In genomic region chr8:71728826-71729620, GRCm38 (mm10) we compare ENCODE assay signal across 9 mouse cellular contexts. TPM values are rescaled to one million over a fixed set of nuclear protein-coding genes. Genes with fewer than 3 reads are reported as not detected.
DNase-seq lines count a peak whose midpoint lies in the region; ATAC-seq and TF ChIP-seq lines count a peak whose summit lies in the region.
"Had no signal": no experiment of that assay in that cellular context is flagged by ENCODE, and none has a peak within 500 bp of the region (broad histone marks: within the 10 kb centered on the region; RNA-seq: fewer than 3 reads in every experiment).

No protein-coding gene starts in this region.

- TF ChIP-seq CTCF in intestine, postnatal 0 days (IDR thresholded peaks at IDR 0.05; ENCODE audit: low read depth): no peak

- H3K27ac ChIP-seq in embryonic facial prominence, embryonic 12.5 days: no peak overlapping the region
- H3K27ac ChIP-seq in intestine, postnatal 0 days (ENCODE audit: low read depth, low read length): no peak overlapping the region
- peak overlapping the region; percentile 82 for H3K27ac ChIP-seq in neural tube, embryonic 13.5 days (replicated peaks)

- peak overlapping the region; percentile 24 for H3K4me3 ChIP-seq in embryonic facial prominence, embryonic 12.5 days
- no peak overlapping the region for H3K4me3 ChIP-seq in intestine, postnatal 0 days (ENCODE audit: low read depth, low read length)
- peak overlapping the region; percentile 38 for H3K4me3 ChIP-seq in neural tube, embryonic 13.5 days

- peaks cover 12% of the 10 kb centered on the region for H3K4me1 ChIP-seq in embryonic facial prominence, embryonic 12.5 days
- H3K4me1 ChIP-seq in intestine, postnatal 0 days (replicated peaks; ENCODE audit: control insufficient read depth, insufficient read depth, low read length): 0 out of 2 replicates have a peak, but pooled peaks cover 5% of the 10 kb centered on the region
- H3K4me1 ChIP-seq in neural tube, embryonic 13.5 days (replicated peaks): peaks cover 26% of the 10 kb centered on the region

- peak overlapping the region; percentile 38; the same call in 1 of the 2 replicates for H3K9ac ChIP-seq in embryonic facial prominence, embryonic 12.5 days
- 0 out of 2 replicates have a peak overlapping the region, but pooled peaks have one; percentile 34 for H3K9ac ChIP-seq in intestine, postnatal 0 days (ENCODE audit: low read depth, low read length)
- peak overlapping the region; percentile 60 for H3K9ac ChIP-seq in neural tube, embryonic 13.5 days

- 6% methylated on average over 14 of the region's 16 CpGs for WGBS in embryonic facial prominence, embryonic 12.5 days
- 7% methylated on average over 10 of the region's 16 CpGs for WGBS in intestine, postnatal 0 days
- WGBS in neural tube, embryonic 13.5 days: 8% methylated on average over 14 of the region's 16 CpGs

- H3K9me3 ChIP-seq in embryonic facial prominence, embryonic 12.5 days: no peaks in the 10 kb centered on the region
- H3K9me3 ChIP-seq in intestine, postnatal 0 days (ENCODE audit: control insufficient read depth): no peaks in the 10 kb centered on the region
- no peaks in the 10 kb centered on the region for H3K9me3 ChIP-seq in neural tube, embryonic 13.5 days

- no peak for DNase-seq in frontal cortex, postnatal 25 days (ENCODE audit: low spot score in 2 of 2)
- peak; percentile 82 for DNase-seq in CD4-positive, CD25-positive, alpha-beta regulatory T cell, adult 2 months (ENCODE audit: low read depth, low spot score)
- DNase-seq in gastrocnemius, adult 18-20 months (ENCODE audit: low spot score): no peak
- DNase-seq in lung, postnatal 10 days: no peak

- H3K4me2 ChIP-seq in embryonic facial prominence, embryonic 12.5 days (replicated peaks): peak overlapping the region; percentile 57
- peak overlapping the region; percentile 65 for H3K4me2 ChIP-seq in intestine, postnatal 0 days (replicated peaks; ENCODE audit: low read depth)
- H3K4me2 ChIP-seq in neural tube, embryonic 13.5 days: peak overlapping the region; percentile 62

- H3K36me3 ChIP-seq in embryonic facial prominence, embryonic 12.5 days: no peaks in the 10 kb centered on the region
- H3K36me3 ChIP-seq in intestine, postnatal 0 days (ENCODE audit: control insufficient read depth, insufficient read depth): no peaks in the 10 kb centered on the region
- no peaks in the 10 kb centered on the region for H3K36me3 ChIP-seq in neural tube, embryonic 13.5 days

- peaks cover 31% of the 10 kb centered on the region for H3K27me3 ChIP-seq in embryonic facial prominence, embryonic 12.5 days
- peaks cover 9% of the 10 kb centered on the region; the same call in 1 of the 2 replicates for H3K27me3 ChIP-seq in intestine, postnatal 0 days (replicated peaks; ENCODE audit: control insufficient read depth, insufficient read depth, low read length)
- H3K27me3 ChIP-seq in neural tube, embryonic 13.5 days: peaks cover under 1% of the 10 kb centered on the region; the same call in 1 of the 2 replicates

- peak; percentile 28; the same call in 1 of the 2 replicates for ATAC-seq in frontal cortex, adult (ENCODE audit: low TSS enrichment)
- no peak for ATAC-seq in embryonic facial prominence, embryonic 12.5 days (ENCODE audit: insufficient number of reproducible peaks, insufficient read depth, low FRiP score, low TSS enrichment)
- ATAC-seq in intestine, postnatal 0 days: no peak
- ATAC-seq in neural tube, embryonic 13.5 days (ENCODE audit: low read depth): peak; percentile 21; the same call in 1 of the 2 replicates

RNA-seq across cellular contexts. Expression of gene Fcho1, which starts 3.5 kb away (rescaled TPM):
- polyA plus RNA-seq in embryonic facial prominence, embryonic 12.5 days (2016; fragmentation: Nextera tagmentation; extraction: Ambion mirVana): 7.4 and 8.3 TPM in 2 replicates
- 2.2 and 2.5 TPM in 2 replicates for polyA plus RNA-seq in intestine, postnatal 0 days (2015; fragmentation: Nextera tagmentation; extraction: Ambion mirVana)
- polyA plus RNA-seq in neural tube, embryonic 13.5 days (2015; fragmentation: Nextera tagmentation; extraction: Ambion mirVana): 54.2 and 55.0 TPM in 2 replicates
- not detected for total RNA-seq in gastrocnemius, adult 18-20 months (2021)
- polyA plus RNA-seq: C2C12 had no signal

RNA-seq across cellular contexts. Expression of gene B3gnt3, which starts 27.4 kb away (rescaled TPM):
- 0.64 and 0.67 TPM in 2 replicates for polyA plus RNA-seq in embryonic facial prominence, embryonic 12.5 days (2016; fragmentation: Nextera tagmentation; extraction: Ambion mirVana)
- polyA plus RNA-seq in intestine, postnatal 0 days (2015; fragmentation: Nextera tagmentation; extraction: Ambion mirVana): 30.5 and 33.5 TPM in 2 replicates
- polyA plus RNA-seq in neural tube, embryonic 13.5 days (2015; fragmentation: Nextera tagmentation; extraction: Ambion mirVana): 0.42 and 0.59 TPM in 2 replicates
- 1 to 10 TPM; 1.7 to 2.4 TPM for total RNA-seq in gastrocnemius, adult 18-20 months (2021)

RNA-seq across cellular contexts. Expression of gene Insl3, which starts 40.0 kb away (rescaled TPM):
- 0.39 and 0.50 TPM in 2 replicates for polyA plus RNA-seq in embryonic facial prominence, embryonic 12.5 days (2016; fragmentation: Nextera tagmentation; extraction: Ambion mirVana)
- polyA plus RNA-seq in intestine, postnatal 0 days (2015; fragmentation: Nextera tagmentation; extraction: Ambion mirVana): 2.5 and 3.0 TPM in 2 replicates
- 0.46 and 1.0 TPM in 2 replicates for polyA plus RNA-seq in neural tube, embryonic 13.5 days (2015; fragmentation: Nextera tagmentation; extraction: Ambion mirVana)
- total RNA-seq in gastrocnemius, adult 18-20 months (2021): under 1 TPM; 0.78 TPM

RNA-seq across cellular contexts. Expression of gene Jak3, which starts 52.9 kb away (rescaled TPM):
- polyA plus RNA-seq in embryonic facial prominence, embryonic 12.5 days (2016; fragmentation: Nextera tagmentation; extraction: Ambion mirVana): 3.4 and 4.5 TPM in 2 replicates
- polyA plus RNA-seq in intestine, postnatal 0 days (2015; fragmentation: Nextera tagmentation; extraction: Ambion mirVana): 5.7 and 6.8 TPM in 2 replicates
- 3.9 and 4.0 TPM in 2 replicates for polyA plus RNA-seq in neural tube, embryonic 13.5 days (2015; fragmentation: Nextera tagmentation; extraction: Ambion mirVana)
- total RNA-seq in gastrocnemius, adult 18-20 months (2021): 1 to 10 TPM; 1.4 to 2.2 TPM

RNA-seq across cellular contexts. Expression of gene Unc13a, which starts 57.5 kb away (rescaled TPM):
- 1.9 and 2.8 TPM in 2 replicates for polyA plus RNA-seq in embryonic facial prominence, embryonic 12.5 days (2016; fragmentation: Nextera tagmentation; extraction: Ambion mirVana)
- 0.60 and 0.72 TPM in 2 replicates for polyA plus RNA-seq in intestine, postnatal 0 days (2015; fragmentation: Nextera tagmentation; extraction: Ambion mirVana)
- 16.6 and 17.7 TPM in 2 replicates for polyA plus RNA-seq in neural tube, embryonic 13.5 days (2015; fragmentation: Nextera tagmentation; extraction: Ambion mirVana)
- not detected for total RNA-seq in gastrocnemius, adult 18-20 months (2021)

Comparison
In these comparisons a context has a peak if more than half of its experiments do, and no peak if none do; other contexts are left out.
1. ATAC-seq: peak in frontal cortex, adult (single experiment) and neural tube, embryonic 13.5 days (single experiment); none in embryonic facial prominence, embryonic 12.5 days (single experiment) and intestine, postnatal 0 days (single experiment).
2. RNA of gene B3gnt3, which starts 27.4 kb away (polyA plus RNA-seq): 30.5 to 33.5 TPM in intestine, postnatal 0 days; 0.64 to 0.67 TPM in embryonic facial prominence, embryonic 12.5 days and 0.42 to 0.59 TPM in neural tube, embryonic 13.5 days; every median in the first group is over 10 times any median in the second.
3. Peak in every context shown above with its lines, with median percentiles within 50 percentile points of each other: H3K4me2 ChIP-seq and H3K9ac ChIP-seq.